Comparison of ENCODE assay signal across 8 mouse cellular contexts in genomic region chr12:12324266-12324665, GRCm38 (mm10).
DNase-seq lines count a peak whose midpoint lies in the region; ATAC-seq and TF ChIP-seq lines count a peak whose summit lies in the region.
"Not testable (repeated sequence)": the region's sequence is repeated elsewhere in the genome, so short reads cannot be mapped to it uniquely, and the experiment has no call there.

No protein-coding gene starts in this region.

- not testable (repeated sequence) for H3K4me1 ChIP-seq in ES-Bruce4 (ENCODE audit: control insufficient read depth, insufficient read depth, low read length); forebrain, embryonic 11.5 days (replicated peaks; ENCODE audit: control insufficient read depth, insufficient read depth, low read length); heart, embryonic 13.5 days; hindbrain, embryonic 16.5 days (ENCODE audit: control insufficient read depth, insufficient read depth, low read depth, low read length); lung, embryonic 14.5 days (ENCODE audit: insufficient read depth); midbrain, embryonic 16.5 days (ENCODE audit: control insufficient read depth, insufficient read depth, low read length); testis, adult 2 months (ENCODE audit: control insufficient read depth, insufficient read depth, low read length)

- H3K9me3 ChIP-seq in ES-Bruce4 (replicated peaks; ENCODE audit: control insufficient read depth, insufficient read depth, low read length, poor library complexity, severe bottlenecking); forebrain, embryonic 11.5 days (ENCODE audit: control insufficient read depth, low read length); heart, embryonic 13.5 days; hindbrain, embryonic 16.5 days (ENCODE audit: control insufficient read depth, low read length); lung, embryonic 14.5 days (ENCODE audit: low read depth, low read length); midbrain, embryonic 16.5 days (replicated peaks; ENCODE audit: control insufficient read depth, low read length, poor library complexity, severe bottlenecking): not testable (repeated sequence)

- ATAC-seq in forebrain, embryonic 11.5 days (replicated peaks; ENCODE audit: low FRiP score); heart, embryonic 13.5 days (ENCODE audit: extremely low read depth, insufficient number of reproducible peaks, low FRiP score, low TSS enrichment); hindbrain, embryonic 16.5 days; lung, embryonic 14.5 days (ENCODE audit: insufficient read depth); midbrain, embryonic 16.5 days: not testable (repeated sequence)

- H3K36me3 ChIP-seq in ES-Bruce4 (ENCODE audit: control insufficient read depth, insufficient read depth, low read length, poor library complexity, severe bottlenecking); forebrain, embryonic 11.5 days (ENCODE audit: control insufficient read depth, insufficient read depth, low read length); heart, embryonic 13.5 days; hindbrain, embryonic 16.5 days (ENCODE audit: control insufficient read depth, insufficient read depth, low read length); lung, embryonic 14.5 days (ENCODE audit: insufficient read depth); midbrain, embryonic 16.5 days (ENCODE audit: control insufficient read depth, insufficient read depth, low read length); testis, adult 2 months (ENCODE audit: control insufficient read depth, insufficient read depth, low read length): not testable (repeated sequence)

- TF ChIP-seq POLR2A in ES-Bruce4 (IDR thresholded peaks at IDR 0.05; ENCODE audit: insufficient read depth, low read length); testis, adult 2 months (IDR thresholded peaks at IDR 0.05; ENCODE audit: control insufficient read depth, low read depth, low read length): not testable (repeated sequence)

- not testable (repeated sequence) for H3K27ac ChIP-seq in ES-Bruce4 (ENCODE audit: insufficient read depth, low read length); heart, embryonic 13.5 days (replicated peaks); testis, adult 2 months (ENCODE audit: control insufficient read depth, insufficient read depth, low read depth, low read length)
- H3K27ac ChIP-seq in forebrain, embryonic 11.5 days (ENCODE audit: low read depth, low read length), result peak overlapping the region; percentile 77; the same call in 1 of the 2 replicates
- H3K27ac ChIP-seq in hindbrain, embryonic 16.5 days (ENCODE audit: low read depth, low read length), result peak overlapping the region; percentile 89; the same call in 1 of the 2 replicates
- H3K27ac ChIP-seq in layer of hippocampus, adult 2 months, result peak overlapping the region; percentile 82; the same call in 1 of the 2 replicates
- H3K27ac ChIP-seq in lung, embryonic 14.5 days (ENCODE audit: low read depth), result peak overlapping the region; percentile 90; the same call in 1 of the 2 replicates
- peak overlapping the region; percentile 92 for H3K27ac ChIP-seq in midbrain, embryonic 16.5 days (ENCODE audit: low read length)

- not testable (repeated sequence) for TF ChIP-seq EP300 in ES-Bruce4 (IDR thresholded peaks at IDR 0.05; ENCODE audit: insufficient read depth, low read depth, low read length)

- peak overlapping the region; percentile 46; the same call in 1 of the 2 replicates for H3K4me2 ChIP-seq in forebrain, embryonic 11.5 days (ENCODE audit: low read depth, low read length, severe bottlenecking)
- H3K4me2 ChIP-seq in heart, embryonic 13.5 days, result peak overlapping the region; percentile 58
- H3K4me2 ChIP-seq in hindbrain, embryonic 16.5 days (ENCODE audit: low read length), result peak overlapping the region; percentile 63
- peak overlapping the region; percentile 68 for H3K4me2 ChIP-seq in lung, embryonic 14.5 days
- peak overlapping the region; percentile 63 for H3K4me2 ChIP-seq in midbrain, embryonic 16.5 days (ENCODE audit: low read length)

- not testable (repeated sequence) for H3K27me3 ChIP-seq in ES-Bruce4 (ENCODE audit: control insufficient read depth, insufficient read depth, low read length, poor library complexity, severe bottlenecking); forebrain, embryonic 11.5 days (ENCODE audit: control insufficient read depth, insufficient read depth, low read length); heart, embryonic 13.5 days (replicated peaks); hindbrain, embryonic 16.5 days (replicated peaks; ENCODE audit: control insufficient read depth, insufficient read depth, low read length); lung, embryonic 14.5 days (ENCODE audit: insufficient read depth, low read length); midbrain, embryonic 16.5 days (ENCODE audit: control insufficient read depth, insufficient read depth, low read depth, low read length); testis, adult 2 months (ENCODE audit: control insufficient read depth, insufficient read depth, low read length)

- peak; percentile 41 for DNase-seq in forebrain, embryonic 11.5 days (ENCODE audit: low spot score)
- not testable (repeated sequence) for DNase-seq in layer of hippocampus, adult 2 months (ENCODE audit: low spot score in 2 of 2); lung, embryonic 14.5 days

- TF ChIP-seq CTCF in ES-Bruce4 (IDR thresholded peaks at IDR 0.05; ENCODE audit: low read depth, low read length); layer of hippocampus, adult 2 months (conservative IDR thresholded peaks at IDR 0.05); lung, embryonic 14.5 days (IDR thresholded peaks at IDR 0.05; ENCODE audit: low read depth); testis, adult 2 months (IDR thresholded peaks at IDR 0.05; ENCODE audit: control insufficient read depth, insufficient read depth, insufficient replicate concordance, low read depth, low read length): not testable (repeated sequence)

- H3K9ac ChIP-seq in ES-Bruce4 (ENCODE audit: low read depth, poor library complexity, severe bottlenecking), result 0 out of 2 replicates have a peak overlapping the region, but pooled peaks have one; percentile 25
- H3K9ac ChIP-seq in forebrain, embryonic 11.5 days (ENCODE audit: low read length), result peak overlapping the region; percentile 58; the same call in 1 of the 2 replicates
- not testable (repeated sequence) for H3K9ac ChIP-seq in heart, embryonic 13.5 days; hindbrain, embryonic 16.5 days (ENCODE audit: low read depth, low read length); lung, embryonic 14.5 days; midbrain, embryonic 16.5 days (ENCODE audit: low read depth, low read length)

- not testable (repeated sequence) for H3K4me3 ChIP-seq in ES-Bruce4 (ENCODE audit: low read depth, low read length); forebrain, embryonic 11.5 days (ENCODE audit: low read depth, low read length); heart, embryonic 13.5 days; layer of hippocampus, adult 2 months; lung, embryonic 14.5 days (ENCODE audit: low read depth, low read length)
- peak overlapping the region; percentile 34; the same call in 1 of the 2 replicates for H3K4me3 ChIP-seq in hindbrain, embryonic 16.5 days (ENCODE audit: low read length)
- H3K4me3 ChIP-seq in midbrain, embryonic 16.5 days (ENCODE audit: low read depth, low read length), result peak overlapping the region; percentile 35
- peak overlapping the region; percentile 16 for H3K4me3 ChIP-seq in testis, adult 2 months (ENCODE audit: control insufficient read depth, low read depth, low read length)

- WGBS in forebrain, embryonic 11.5 days, result 86% methylated on average over 22 of the region's 22 CpGs
- 96% methylated on average over 20 of the region's 22 CpGs for WGBS in heart, embryonic 13.5 days
- 84% methylated on average over 20 of the region's 22 CpGs for WGBS in hindbrain, embryonic 16.5 days
- WGBS in lung, embryonic 14.5 days, result 88% methylated on average over 19 of the region's 22 CpGs
- 88% methylated on average over 17 of the region's 22 CpGs for WGBS in midbrain, embryonic 16.5 days
